Mouse (Mus musculus) C2C12 (cell line): Measurements from ENCODE around the gene Klc3.

Source experiments
- CEBPB ChIP-seq: IDR thresholded peaks from one replicate; pipeline ENCODE4 v1.6.1; 2011; ENCODE audit warnings: low read depth, mild to moderate bottlenecking, control low read depth, moderate library complexity
- CTCF ChIP-seq: IDR thresholded peaks from one replicate; pipeline ENCODE4 v1.5.1; 2011; ENCODE audit not compliant: control insufficient read depth, insufficient read depth, insufficient read length
- FOSL1 ChIP-seq: IDR thresholded peaks from one replicate; pipeline ENCODE4 v1.8.0; 2011; ENCODE audit warnings: mild to moderate bottlenecking, low read length; ENCODE audit not compliant: poor library complexity, insufficient read depth, severe bottlenecking
- MAX ChIP-seq: IDR thresholded peaks from one replicate; pipeline ENCODE4 v1.6.1; 2011; ENCODE audit warnings: mild to moderate bottlenecking, control low read depth
- MYOD1 ChIP-seq: IDR thresholded peaks from one replicate; pipeline ENCODE4 v1.6.1; 2011; ENCODE audit warnings: low read depth; ENCODE audit not compliant: control insufficient read depth, insufficient read length
- MYOG ChIP-seq: IDR thresholded peaks from one replicate; pipeline ENCODE4 v1.6.1; 2011; ENCODE audit not compliant: control insufficient read depth, insufficient read length; ENCODE audit errors: extremely low read depth
- USF1 ChIP-seq: IDR thresholded peaks from one replicate; pipeline ENCODE4 v1.6.1; 2011; ENCODE audit warnings: low read depth, mild to moderate bottlenecking, control low read depth, moderate library complexity

DNA sequence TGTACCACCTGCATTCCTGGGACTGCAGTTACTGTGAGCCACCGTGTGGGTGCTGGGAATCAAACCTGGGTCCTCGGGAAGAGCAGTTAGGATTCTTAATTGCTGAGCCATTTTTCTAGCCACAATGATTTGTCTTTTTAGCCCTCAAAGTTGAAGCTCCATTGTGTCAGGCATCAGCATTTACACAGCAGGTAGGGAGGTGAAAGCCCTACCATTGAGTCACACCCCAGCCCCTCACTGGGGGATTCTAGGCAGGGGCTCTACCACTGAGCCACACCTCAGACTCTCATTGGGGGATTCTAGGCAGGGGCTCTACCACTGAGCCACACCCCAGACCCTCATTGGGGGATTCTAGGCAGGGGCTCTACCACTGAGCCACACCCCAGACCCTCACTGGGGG lies 32.4 kb upstream of the Klc3 start:
- TF ChIP-seq CTCF (no peak), FOSL1 (no peak), CEBPB (no peak), MYOD1 (no peak), MAX (no peak), USF1 (no peak), MYOG (no peak)
